Mouse (Mus musculus) kidney, adult 2 months (tissue): ENCODE results near the gene Ltbp1. TPM values are rescaled to one million over a fixed set of nuclear protein-coding genes. Genes with fewer than 3 reads are reported as not detected.

Experiments
- DNase-seq: peaks from one replicate; pipeline ENCODE4 v3.0.0; 2021
- H3K27ac ChIP-seq: fragments of 200-500 bp; 2 replicates; pipeline ENCODE4 v1.5.1; 2012; ENCODE audit warnings: low read depth, low read length, control low read depth, inconsistent platforms; ENCODE audit not compliant: insufficient read depth
- H3K27me3 ChIP-seq: fragments of 200-500 bp; replicated peaks from 2 replicates; pipeline ENCODE4 v1.6.1; 2012; ENCODE audit warnings: mild to moderate bottlenecking, moderate library complexity, low read length, inconsistent platforms; ENCODE audit not compliant: control insufficient read depth, insufficient read depth
- H3K36me3 ChIP-seq: fragments of 200-500 bp; 2 replicates; pipeline ENCODE4 v1.6.1; 2012; ENCODE audit warnings: mild to moderate bottlenecking, moderate library complexity, low read length, inconsistent platforms; ENCODE audit not compliant: control insufficient read depth, insufficient read depth
- H3K4me1 ChIP-seq: fragments of 200-500 bp; 2 replicates; pipeline ENCODE4 v1.6.1; 2011; ENCODE audit warnings: low read length; ENCODE audit not compliant: control insufficient read depth, insufficient read depth
- H3K4me3 ChIP-seq: fragments of 200-500 bp; 2 replicates; pipeline ENCODE4 v1.5.1; 2011; ENCODE audit warnings: mild to moderate bottlenecking, low read depth, low read length, control low read depth; ENCODE audit not compliant: insufficient read depth
- CTCF ChIP-seq: fragments of 200-500 bp; conservative IDR thresholded peaks from 2 replicates; pipeline ENCODE4 v1.5.1; 2011; ENCODE audit warnings: low read depth, mild to moderate bottlenecking, control low read depth, low read length, moderate library complexity, mixed read lengths; ENCODE audit not compliant: insufficient read depth, insufficient read length
- POLR2A ChIP-seq: fragments of 200-500 bp; IDR thresholded peaks from one replicate; pipeline ENCODE4 v1.6.1; 2011; ENCODE audit warnings: low read depth, low read length, control low read depth
- WGBS: fragments of 180-500 bp; shearing (Covaris S2); methylation state at CpG from one replicate; pipeline ENCODE4 v1.1.7; 2018; 5-methylcytosine and 5-hydroxymethylcytosine counted together
- polyA plus RNA-seq: library from polyadenylated mRNA; depleted of rRNA; stranded (reverse); fragments of >200 nt; gene quantifications from 2 replicates; pipeline ENCODE4 v1.2.3, GENCODE M21; 2012

The Ltbp1 gene
- polyA plus RNA-seq, 1 experiment: 10.2 TPM

DNA sequence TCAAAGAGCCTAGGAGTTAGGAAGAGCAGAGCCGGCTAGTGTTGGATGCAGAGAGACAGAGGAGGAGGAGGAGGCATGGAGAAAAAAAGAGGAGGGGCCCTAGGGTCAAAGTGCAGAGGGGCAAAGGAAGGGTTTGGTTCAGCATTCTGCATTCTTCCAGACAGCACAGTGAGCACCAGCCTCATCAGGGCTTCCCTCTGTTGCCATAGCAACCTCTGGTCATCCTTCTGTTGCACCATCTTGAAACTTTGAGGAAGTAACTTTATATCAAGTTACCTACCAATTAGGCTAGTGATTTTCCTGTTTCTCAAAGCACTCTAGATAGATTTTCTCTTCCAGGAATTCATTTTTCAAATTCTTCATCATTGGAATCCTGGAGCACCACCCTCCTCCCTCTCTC, 18.3 kb upstream of the Ltbp1 start:
- 59% methylated on average over 1 of the region's 1 CpGs for WGBS
- Histone ChIP-seq H3K27ac (no peak overlapping the region), H3K4me1 (no peaks in the 10 kb centered on the region), H3K36me3 (no peaks in the 10 kb centered on the region), H3K4me3 (no peak overlapping the region), H3K27me3 (no peaks in the 10 kb centered on the region)
- TF ChIP-seq CTCF: no peak
- no peak for TF ChIP-seq POLR2A
- no peak for DNase-seq

DNA sequence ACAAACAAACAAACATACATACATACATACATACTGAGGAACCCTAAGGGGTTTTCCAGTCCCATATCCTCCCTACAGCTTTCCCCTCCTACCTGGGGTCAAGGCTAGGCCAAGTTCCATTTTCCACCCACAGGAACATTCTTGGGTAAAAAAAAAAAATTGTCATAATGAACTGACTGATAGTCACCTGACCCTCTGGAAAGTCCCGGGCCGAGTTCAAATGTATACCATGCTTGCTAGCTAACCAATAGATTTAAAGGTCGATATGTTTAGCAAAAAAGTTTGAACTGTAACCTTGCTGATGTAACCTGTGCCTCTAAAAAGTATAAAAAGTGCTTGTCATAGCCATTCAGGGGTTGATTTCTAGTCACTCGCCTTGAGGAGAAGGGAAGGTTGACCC, 15.7 kb upstream of the Ltbp1 start:
- Histone ChIP-seq H3K4me1 (peaks cover 4% of the 10 kb centered on the region; the same call in 1 of the 2 replicates), H3K27ac (no peak overlapping the region), H3K27me3 (no peaks in the 10 kb centered on the region), H3K4me3 (no peak overlapping the region), H3K36me3 (no peaks in the 10 kb centered on the region)
- no peak for TF ChIP-seq CTCF
- no peak for TF ChIP-seq POLR2A
- WGBS: 95% methylated on average over 4 of the region's 4 CpGs
- DNase-seq: no peak

- no peaks in the 10 kb centered on the region for H3K36me3 ChIP-seq
Measured at GRCm38 (mm10) chr17:74990561-74990960, 14.8 kb upstream of the Ltbp1 start.

DNA sequence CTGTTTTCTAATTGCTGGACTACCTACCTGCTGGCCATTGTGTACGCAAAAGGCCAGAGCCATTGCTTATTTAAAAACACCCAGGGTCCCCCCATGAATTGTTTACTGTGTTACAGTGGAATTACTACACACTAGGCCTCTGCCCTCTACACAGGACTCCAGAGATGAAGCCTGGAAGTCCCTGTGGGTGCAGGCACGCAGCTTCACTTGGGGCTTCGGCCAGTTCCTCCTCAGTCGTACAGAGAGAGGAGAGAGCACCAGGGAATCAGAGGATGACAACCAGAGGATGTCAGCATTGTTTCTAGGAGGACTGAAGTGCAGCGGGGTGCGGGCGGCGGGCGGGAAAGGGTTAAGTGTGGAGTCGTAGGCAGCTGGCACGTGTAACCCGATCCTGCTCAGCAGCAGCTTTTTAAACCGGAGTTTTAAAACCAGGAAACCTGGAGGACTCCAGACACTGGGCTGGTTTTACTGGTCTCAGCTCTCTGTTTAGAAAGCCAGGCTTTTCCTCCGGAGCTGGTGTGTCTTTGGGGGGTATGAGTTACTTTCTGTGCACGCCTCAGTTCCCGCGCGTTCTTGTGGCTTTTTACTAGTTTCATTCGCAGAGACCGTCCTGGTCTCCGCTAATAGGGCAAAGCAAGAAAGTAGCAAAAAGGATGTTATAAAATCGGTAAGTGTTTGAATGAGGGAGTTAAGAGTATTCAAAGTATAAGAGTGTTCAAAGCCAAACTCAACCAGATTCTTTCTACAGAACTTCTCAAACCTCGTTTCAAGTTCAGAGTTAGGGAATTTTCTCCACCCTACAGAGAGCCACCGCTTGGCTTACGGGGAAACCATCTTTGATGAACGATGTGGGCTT, 11.4 kb upstream of the Ltbp1 start:
- H3K4me3 ChIP-seq: peak overlapping the region; percentile 39
- no peak for DNase-seq
- TF ChIP-seq POLR2A (no peak), CTCF (no peak)

More at GRCm38 (mm10) chr17:74990561-74990960, 14.8 kb upstream of the Ltbp1 start:
- TF ChIP-seq POLR2A (no peak), CTCF (no peak)
- H3K27ac ChIP-seq: no peak overlapping the region
- H3K4me3 ChIP-seq: no peak overlapping the region
- no peaks in the 10 kb centered on the region for H3K27me3 ChIP-seq
- DNase-seq: no peak
- peaks cover 4% of the 10 kb centered on the region; the same call in 1 of the 2 replicates for H3K4me1 ChIP-seq
- 81% methylated on average over 3 of the region's 3 CpGs for WGBS

GRCm38 (mm10) chr17:74994582-74994893, 10.8 kb upstream of the Ltbp1 start:
- H3K27me3 ChIP-seq: no peaks in the 10 kb centered on the region
- no peak for DNase-seq
- peak overlapping the region; percentile 39 for H3K4me3 ChIP-seq
- no peaks in the 10 kb centered on the region for H3K36me3 ChIP-seq
- peaks cover 4% of the 10 kb centered on the region; the same call in 1 of the 2 replicates for H3K4me1 ChIP-seq
- WGBS: 20% methylated on average over 4 of the region's 4 CpGs
- H3K27ac ChIP-seq: no peak overlapping the region
- no peak for TF ChIP-seq POLR2A
- TF ChIP-seq CTCF: no peak

More for the DNA sequence above, 11.4 kb upstream of the Ltbp1 start:
- H3K36me3 ChIP-seq: no peaks in the 10 kb centered on the region
- H3K4me1 ChIP-seq: peaks cover 4% of the 10 kb centered on the region; the same call in 1 of the 2 replicates
- no peak overlapping the region for H3K27ac ChIP-seq
- H3K27me3 ChIP-seq: no peaks in the 10 kb centered on the region
- 7% methylated on average over 26 of the region's 26 CpGs for WGBS

GRCm38 (mm10) chr17:74995266-74995665, 10.1 kb upstream of the Ltbp1 start:
- H3K4me3 ChIP-seq: no peak overlapping the region
- DNase-seq: no peak
- 80% methylated on average over 3 of the region's 3 CpGs for WGBS

DNA sequence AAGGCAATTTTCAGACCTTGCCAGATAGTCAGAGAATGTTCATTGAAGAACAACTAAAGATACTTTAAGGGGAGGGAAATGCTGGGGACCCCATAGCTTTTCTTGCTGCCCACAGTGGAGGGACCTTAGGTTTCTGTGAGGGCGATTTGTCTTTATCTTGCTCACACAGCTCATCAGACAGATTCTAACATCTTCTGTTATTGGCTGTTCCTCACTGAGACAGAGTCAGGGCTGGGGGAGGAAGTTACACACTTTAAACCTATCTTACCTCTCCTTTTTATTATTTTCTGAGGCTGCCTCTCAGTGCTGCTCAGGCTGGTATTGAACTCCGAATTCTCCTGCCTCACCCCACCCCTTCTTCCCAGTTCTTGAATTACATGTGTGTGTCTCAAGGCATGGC, 5.3 kb upstream of the Ltbp1 start:
- 83% methylated on average over 2 of the region's 2 CpGs for WGBS

More at GRCm38 (mm10) chr17:74995266-74995665, 10.1 kb upstream of the Ltbp1 start:
- Histone ChIP-seq H3K4me1 (peaks cover 4% of the 10 kb centered on the region; the same call in 1 of the 2 replicates), H3K27ac (no peak overlapping the region), H3K27me3 (no peaks in the 10 kb centered on the region), H3K36me3 (no peaks in the 10 kb centered on the region)
- TF ChIP-seq CTCF: no peak
- TF ChIP-seq POLR2A: no peak

More for the DNA sequence above, 5.3 kb upstream of the Ltbp1 start:
- TF ChIP-seq POLR2A (no peak), CTCF (no peak)
- Histone ChIP-seq H3K4me3 (no peak overlapping the region), H3K36me3 (no peaks in the 10 kb centered on the region), H3K4me1 (no peaks in the 10 kb centered on the region), H3K27ac (no peak overlapping the region), H3K27me3 (no peaks in the 10 kb centered on the region)
- DNase-seq: no peak
